Mouse (Mus musculus): ENCODE measurements at regions not wholly inside any gene's neighbourhood (a gene's known extent, or its start where the extent isn't known, plus 50 kb on each side); places are given as distances from the start of the nearest gene placed in this dataset.

GRCm38 (mm10) chr12:106317738-106318137 is 307.7 kb downstream of the Vrk1 start:
- TF ChIP-seq HCFC1 (IDR thresholded peaks at IDR 0.05; ENCODE audit: borderline replicate concordance, insufficient read depth, low read length) (no peak), CHD2 (IDR thresholded peaks at IDR 0.05; ENCODE audit: low read depth, low read length) (no peak), MAFK (IDR thresholded peaks at IDR 0.05; ENCODE audit: insufficient read depth, low read depth, low read length) (no peak), ZC3H11A (IDR thresholded peaks at IDR 0.05; ENCODE audit: borderline replicate concordance, low read depth, low read length) (no peak)

All from ES-E14 (cell line).